Mouse (Mus musculus): ENCODE data around the gene Ccnl1. TPM values are rescaled to one million over a fixed set of nuclear protein-coding genes. Genes with fewer than 3 reads are reported as not detected.
A peak's percentile ranks its signal among the peaks of the same experiment; 100 is the strongest.

Gene Ccnl1
- polyA plus RNA-seq, 1 experiment from 2014 or later, result 120 TPM

DNA sequence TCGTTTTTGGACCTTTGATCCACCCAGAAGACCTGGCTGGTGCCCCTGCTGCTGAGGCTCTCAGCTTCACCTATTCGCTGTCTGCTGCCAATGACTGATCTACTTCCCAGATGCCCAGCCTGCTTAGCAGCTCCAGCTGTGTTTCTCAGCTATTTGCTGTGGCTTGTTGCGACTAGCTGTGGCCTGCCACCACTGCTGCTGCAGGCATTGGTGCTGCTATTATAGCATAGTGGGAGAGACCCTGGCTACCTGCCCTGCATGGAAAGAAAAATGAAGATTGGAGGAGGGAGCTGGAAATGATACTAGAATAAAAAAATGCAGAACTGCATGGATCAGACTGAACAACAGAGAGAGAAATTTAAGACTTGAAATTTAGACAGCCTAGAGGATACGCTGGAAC, 45.1 kb downstream of the Ccnl1 start:
- Histone ChIP-seq H3K9me3 (no peaks in the 10 kb centered on the region), H3K4me3 (no peak overlapping the region), H3K9ac (no peak overlapping the region), H3K4me1 (0 out of 2 replicates have a peak, but pooled peaks cover 9% of the 10 kb centered on the region), H3K27ac (no peak overlapping the region), H3K27me3 (no peaks in the 10 kb centered on the region), H3K36me3 (no peaks in the 10 kb centered on the region), H3K4me2 (replicated peaks) (no peak overlapping the region)
- WGBS, result 38% methylated on average over 4 of the region's 4 CpGs
- peak; percentile 51 for ATAC-seq (ENCODE audit: low FRiP score, low read depth)

DNA sequence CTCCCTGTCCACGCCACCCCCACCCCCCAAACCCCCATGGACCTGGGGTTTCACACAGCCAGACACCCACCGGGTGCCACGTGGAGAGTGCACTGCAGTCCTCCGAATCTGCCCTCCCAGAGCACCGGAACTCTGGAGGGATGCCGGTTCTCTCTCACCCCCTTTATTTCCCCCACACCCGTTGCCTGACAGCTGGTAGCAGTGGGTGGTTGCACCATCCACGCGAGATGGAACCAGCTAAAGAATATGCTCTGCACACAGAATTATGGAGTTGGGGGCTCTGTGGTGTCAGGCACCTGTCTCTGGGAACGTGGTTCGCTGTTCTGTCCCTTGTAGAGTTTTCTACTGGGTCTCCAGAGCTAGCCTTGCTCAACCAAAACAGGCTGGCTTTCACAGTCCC, 45.8 kb downstream of the Ccnl1 start:
- Histone ChIP-seq H3K9ac (no peak overlapping the region), H3K36me3 (no peaks in the 10 kb centered on the region), H3K27me3 (no peaks in the 10 kb centered on the region), H3K27ac (no peak overlapping the region), H3K4me2 (replicated peaks) (no peak overlapping the region), H3K9me3 (no peaks in the 10 kb centered on the region), H3K4me1 (0 out of 2 replicates have a peak, but pooled peaks cover 9% of the 10 kb centered on the region), H3K4me3 (no peak overlapping the region)
- ATAC-seq (ENCODE audit: low FRiP score, low read depth), result no peak
- WGBS, result 72% methylated on average over 11 of the region's 11 CpGs

DNA sequence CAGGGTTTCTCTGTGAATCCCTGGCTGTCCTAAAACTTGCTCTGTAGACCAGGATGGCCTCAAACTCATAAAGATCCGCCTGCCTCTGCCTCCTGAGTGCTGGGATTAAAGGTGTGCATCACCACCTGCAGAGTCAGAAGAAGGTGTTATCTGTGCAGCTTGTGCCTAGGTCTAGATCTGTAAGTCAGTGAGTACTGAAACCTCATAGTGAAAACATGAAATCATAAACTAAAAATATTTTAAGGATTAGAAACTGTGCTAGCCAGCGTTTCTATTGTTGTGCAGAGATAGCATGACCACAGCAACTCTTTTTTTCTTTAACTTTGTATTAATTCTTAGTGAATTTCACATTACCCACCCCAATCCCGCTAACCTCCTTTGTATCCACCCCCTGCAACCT, 46.8 kb downstream of the Ccnl1 start:
- H3K36me3 ChIP-seq, result no peaks in the 10 kb centered on the region
- no peaks in the 10 kb centered on the region for H3K27me3 ChIP-seq
- 86% methylated on average over 3 of the region's 3 CpGs for WGBS
- H3K9ac ChIP-seq, result no peak overlapping the region
- no peaks in the 10 kb centered on the region for H3K9me3 ChIP-seq
- H3K4me1 ChIP-seq, result peaks cover 11% of the 10 kb centered on the region; the same call in 1 of the 2 replicates
- ATAC-seq (ENCODE audit: low FRiP score, low read depth), result no peak
- no peak overlapping the region for H3K4me3 ChIP-seq
- no peak overlapping the region for H3K27ac ChIP-seq
- H3K4me2 ChIP-seq (replicated peaks), result no peak overlapping the region

DNA sequence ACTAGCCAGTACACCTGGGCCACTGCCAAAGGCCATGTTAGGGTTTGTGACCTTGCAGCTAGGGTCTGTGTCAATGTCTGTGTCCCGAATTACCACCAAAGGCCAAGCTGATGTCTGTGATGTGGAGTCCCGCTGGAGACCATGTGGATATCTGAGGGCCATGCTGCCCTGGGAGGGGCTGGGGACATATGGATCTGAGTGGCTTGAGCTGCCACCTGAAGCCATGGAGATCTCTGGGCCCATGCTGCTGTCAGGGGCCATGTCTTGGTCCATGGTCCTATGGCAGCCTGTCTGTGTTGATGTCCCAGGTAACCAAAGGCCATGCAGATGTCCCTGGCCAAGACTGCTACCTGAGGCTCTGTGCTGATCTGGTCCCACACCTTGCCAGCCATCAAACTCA, 48.6 kb downstream of the Ccnl1 start:
- Histone ChIP-seq H3K9ac (no peak overlapping the region), H3K27me3 (no peaks in the 10 kb centered on the region), H3K36me3 (no peaks in the 10 kb centered on the region), H3K9me3 (no peaks in the 10 kb centered on the region), H3K4me2 (replicated peaks) (no peak overlapping the region), H3K27ac (no peak overlapping the region), H3K4me1 (peaks cover 27% of the 10 kb centered on the region), H3K4me3 (no peak overlapping the region)
- WGBS, result 91% methylated on average over 2 of the region's 2 CpGs
- no peak for ATAC-seq (ENCODE audit: low FRiP score, low read depth)

DNA sequence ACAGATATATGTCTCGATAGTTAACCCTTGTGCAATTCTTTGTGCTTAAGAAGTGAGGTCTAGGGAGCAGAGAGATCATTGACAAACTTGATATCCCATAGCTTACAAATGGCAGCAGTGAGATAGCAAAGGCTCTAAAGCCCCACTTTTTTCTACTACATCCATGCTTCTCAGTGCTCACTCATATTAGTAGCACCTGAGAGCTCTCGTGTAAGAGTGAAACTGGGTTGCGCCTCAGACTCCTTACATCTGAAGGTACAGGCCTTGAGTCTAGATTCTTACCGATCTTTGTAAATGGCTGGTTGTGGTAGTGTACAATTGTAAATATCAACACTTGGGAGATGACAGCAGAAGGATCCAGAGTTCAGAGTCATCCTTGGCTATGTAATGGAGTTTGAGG, 50.5 kb downstream of the Ccnl1 start:
- H3K27ac ChIP-seq, result no peak overlapping the region
- no peaks in the 10 kb centered on the region for H3K9me3 ChIP-seq
- no peak overlapping the region for H3K4me2 ChIP-seq (replicated peaks)
- H3K9ac ChIP-seq, result no peak overlapping the region
- no peak for ATAC-seq (ENCODE audit: low FRiP score, low read depth)
- H3K4me1 ChIP-seq, result peaks cover 33% of the 10 kb centered on the region
- WGBS, result 97% methylated on average over 4 of the region's 4 CpGs
- H3K36me3 ChIP-seq, result no peaks in the 10 kb centered on the region
- H3K4me3 ChIP-seq, result no peak overlapping the region
- H3K27me3 ChIP-seq, result no peaks in the 10 kb centered on the region

DNA sequence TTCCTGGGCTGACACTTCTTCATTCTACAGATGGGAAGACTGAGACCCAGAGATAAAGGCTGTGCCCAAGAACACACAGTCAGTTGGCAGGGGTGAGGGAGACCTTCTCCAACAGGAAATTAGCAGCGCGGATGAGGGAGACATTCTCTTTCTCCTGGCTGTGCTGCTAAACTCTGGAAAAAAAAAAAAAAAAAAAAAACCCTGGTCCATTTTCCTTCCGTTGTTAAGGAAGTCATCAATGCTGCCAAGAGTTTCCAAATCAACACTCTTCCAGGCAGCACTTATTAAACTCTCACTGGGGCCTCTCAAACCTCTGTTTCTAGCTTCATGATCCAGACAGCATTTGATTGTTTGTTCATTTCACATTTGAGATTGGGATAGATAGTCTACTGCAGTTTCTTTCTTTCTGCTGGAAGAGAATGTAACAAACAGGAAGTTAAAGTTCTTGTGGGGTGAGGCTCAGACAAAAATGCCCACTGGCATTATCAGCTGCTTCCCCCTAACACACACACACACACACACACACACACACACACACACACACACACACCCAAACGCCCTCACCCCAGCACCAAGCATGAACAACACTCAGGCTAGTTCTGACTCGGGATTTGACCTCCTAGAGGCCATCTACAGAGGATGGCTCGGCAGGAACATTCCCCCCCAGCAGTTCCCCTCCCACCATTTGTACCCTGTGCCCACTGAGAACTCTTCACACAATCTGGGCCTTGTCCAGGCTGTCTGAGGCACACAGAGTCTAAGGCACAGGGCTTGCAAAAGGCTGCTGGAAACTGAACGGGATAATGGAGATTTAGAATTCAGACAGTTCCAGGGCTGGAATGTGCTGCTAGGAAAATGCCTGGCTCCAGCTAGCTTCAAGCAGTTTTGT, 52.5 kb downstream of the Ccnl1 start:
- H3K27ac ChIP-seq, result peak overlapping the region; percentile 52; the same call in 1 of the 2 replicates
- no peak for ATAC-seq (ENCODE audit: low FRiP score, low read depth)
- 36% methylated on average over 7 of the region's 7 CpGs for WGBS

DNA sequence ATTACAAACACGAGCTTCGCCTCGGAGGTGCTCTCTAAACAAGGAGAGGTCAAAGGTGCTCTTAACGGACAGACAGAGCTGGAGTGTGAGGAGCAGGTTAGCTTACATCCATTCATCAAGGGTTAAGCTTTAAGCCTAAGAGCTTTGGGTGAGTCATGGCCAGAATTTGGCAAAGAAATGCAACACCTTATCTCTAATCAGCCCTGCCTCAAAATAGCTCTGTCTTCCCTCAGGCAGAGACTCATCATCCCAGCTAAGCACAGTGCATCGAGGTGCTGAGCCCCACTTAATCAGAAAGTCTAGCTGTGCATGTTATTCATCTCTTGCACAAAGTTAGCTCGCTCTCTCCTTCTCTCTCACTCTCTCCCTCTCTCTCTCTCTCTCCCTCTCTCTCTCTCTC, 53.3 kb downstream of the Ccnl1 start:
- WGBS, result 21% methylated on average over 6 of the region's 6 CpGs
- peak overlapping the region; percentile 25; the same call in 1 of the 2 replicates for H3K4me2 ChIP-seq (replicated peaks)
- H3K4me3 ChIP-seq, result no peak overlapping the region
- no peaks in the 10 kb centered on the region for H3K27me3 ChIP-seq
- H3K9ac ChIP-seq, result no peak overlapping the region
- no peaks in the 10 kb centered on the region for H3K9me3 ChIP-seq
- H3K27ac ChIP-seq, result peak overlapping the region; percentile 52; the same call in 1 of the 2 replicates
- H3K36me3 ChIP-seq, result no peaks in the 10 kb centered on the region
- peaks cover 29% of the 10 kb centered on the region for H3K4me1 ChIP-seq
- no peak for ATAC-seq (ENCODE audit: low FRiP score, low read depth)

More for the DNA sequence above, 52.5 kb downstream of the Ccnl1 start:
- Histone ChIP-seq H3K9me3 (no peaks in the 10 kb centered on the region), H3K4me2 (replicated peaks) (no peak overlapping the region), H3K4me1 (peaks cover 29% of the 10 kb centered on the region), H3K27me3 (no peaks in the 10 kb centered on the region), H3K4me3 (no peak overlapping the region), H3K9ac (no peak overlapping the region), H3K36me3 (no peaks in the 10 kb centered on the region)

DNA sequence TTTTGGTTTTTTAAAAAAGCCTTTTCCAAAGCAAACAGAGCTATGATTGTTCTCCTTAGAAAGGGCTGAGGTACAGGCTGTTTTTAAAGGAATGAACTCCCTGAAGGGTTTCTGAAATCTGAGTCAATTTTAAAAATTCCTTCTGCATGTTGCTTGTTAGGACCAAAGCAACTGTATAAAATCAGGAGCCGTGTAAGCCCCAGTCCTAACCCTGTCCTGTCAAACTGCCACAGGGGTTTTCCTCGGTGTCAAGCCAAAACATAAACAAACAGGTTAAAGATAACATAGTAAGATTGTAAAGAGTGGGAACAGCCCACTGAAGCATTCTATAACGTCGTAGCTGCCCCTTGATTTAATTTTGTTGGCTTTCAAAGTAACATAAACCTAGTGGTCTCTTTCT, 53.9 kb downstream of the Ccnl1 start:
- peak overlapping the region; percentile 52; the same call in 1 of the 2 replicates for H3K27ac ChIP-seq

DNA sequence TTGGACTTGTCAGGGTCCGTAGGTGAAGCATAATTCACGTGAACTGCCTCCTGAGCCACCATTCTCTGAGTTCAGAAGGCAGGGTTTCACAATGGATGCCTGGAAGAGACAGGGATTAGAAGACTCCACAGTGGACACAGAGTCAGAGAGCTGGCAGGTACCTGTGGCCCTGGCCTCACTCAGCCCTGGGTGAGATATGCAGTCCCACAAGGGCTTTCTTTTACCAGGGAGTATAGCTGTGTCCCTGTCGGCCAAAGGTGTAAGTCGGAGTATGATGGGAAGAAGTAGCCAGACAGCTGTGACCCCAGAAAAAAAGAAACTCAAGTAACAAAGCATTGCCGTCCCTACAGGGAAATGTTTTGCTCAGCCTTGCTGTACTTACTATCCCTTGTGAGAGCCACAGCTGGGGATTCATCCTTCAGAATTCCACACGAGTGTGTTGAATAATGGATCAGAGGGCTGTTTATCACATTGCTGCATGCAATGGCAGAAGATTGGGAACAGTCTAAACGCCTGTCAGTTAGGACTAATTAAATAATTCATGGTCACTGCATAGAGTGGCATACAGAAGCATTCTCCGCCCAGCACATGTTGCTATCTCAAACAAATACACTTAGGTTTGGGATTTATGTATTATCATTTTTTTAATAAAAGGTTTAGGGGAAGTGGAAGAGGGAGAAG, 59.3 kb downstream of the Ccnl1 start:
- Histone ChIP-seq H3K4me3 (no peak overlapping the region), H3K27ac (no peak overlapping the region), H3K36me3 (no peaks in the 10 kb centered on the region), H3K9ac (no peak overlapping the region), H3K9me3 (no peaks in the 10 kb centered on the region), H3K4me2 (replicated peaks) (no peak overlapping the region), H3K4me1 (peaks cover 6% of the 10 kb centered on the region; the same call in 1 of the 2 replicates), H3K27me3 (no peaks in the 10 kb centered on the region)
- WGBS, result 66% methylated on average over 8 of the region's 8 CpGs
- no peak for ATAC-seq (ENCODE audit: low FRiP score, low read depth)

More for the DNA sequence above, 53.9 kb downstream of the Ccnl1 start:
- WGBS, result 5% methylated on average over 4 of the region's 4 CpGs
- Histone ChIP-seq H3K4me2 (replicated peaks) (peak overlapping the region; percentile 25; the same call in 1 of the 2 replicates), H3K4me1 (peaks cover 29% of the 10 kb centered on the region), H3K27me3 (no peaks in the 10 kb centered on the region), H3K9ac (no peak overlapping the region), H3K4me3 (no peak overlapping the region), H3K36me3 (no peaks in the 10 kb centered on the region), H3K9me3 (no peaks in the 10 kb centered on the region)
- peak; percentile 69; the same call in 1 of the 2 replicates for ATAC-seq (ENCODE audit: low FRiP score, low read depth)

DNA sequence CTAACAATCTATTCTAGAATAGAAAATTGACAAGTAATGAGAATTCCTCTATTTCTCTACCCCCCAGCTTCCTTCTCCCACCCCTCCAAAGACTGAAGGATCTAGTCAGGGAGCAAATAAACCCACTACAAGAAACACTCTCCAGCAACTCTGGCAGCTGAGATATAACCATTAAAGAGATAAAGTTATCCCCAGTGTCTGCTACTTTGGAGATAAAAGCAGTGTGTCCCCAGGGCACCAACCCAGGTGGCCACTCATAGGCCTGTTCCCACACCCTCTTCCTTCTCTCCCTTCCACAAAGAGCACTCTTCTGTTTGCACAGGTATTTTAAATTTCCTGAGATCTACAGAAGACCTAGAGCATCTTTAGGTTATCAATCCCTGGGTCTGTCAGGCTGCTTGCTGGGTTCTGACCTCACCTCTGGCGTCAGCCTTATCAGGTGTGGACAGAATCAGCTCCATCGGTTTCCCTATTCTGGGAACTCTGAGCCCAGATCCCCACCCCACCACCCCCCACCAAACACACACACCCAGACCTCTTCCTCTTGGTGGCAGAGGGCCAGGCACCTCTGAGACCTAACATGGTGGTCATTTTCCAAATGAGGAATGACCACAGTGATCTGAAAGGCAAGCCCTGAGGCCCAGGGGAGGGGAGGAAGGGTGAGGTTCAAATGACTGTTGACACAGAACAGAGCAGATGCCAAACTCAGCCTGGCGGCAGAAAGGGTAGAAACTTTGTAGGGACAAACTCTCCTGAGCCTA, 60.6 kb downstream of the Ccnl1 start:
- no peaks in the 10 kb centered on the region for H3K27me3 ChIP-seq
- H3K27ac ChIP-seq, result no peak overlapping the region
- no peaks in the 10 kb centered on the region for H3K4me1 ChIP-seq
- H3K9ac ChIP-seq, result no peak overlapping the region
- no peak overlapping the region for H3K4me3 ChIP-seq
- no peaks in the 10 kb centered on the region for H3K36me3 ChIP-seq
- H3K4me2 ChIP-seq (replicated peaks), result no peak overlapping the region
- 41% methylated on average over 3 of the region's 3 CpGs for WGBS
- H3K9me3 ChIP-seq, result no peaks in the 10 kb centered on the region
- no peak for ATAC-seq (ENCODE audit: low FRiP score, low read depth)

Measured in limb, embryonic 13.5 days (tissue).